Mouse (Mus musculus) olfactory bulb, adult 2 months (tissue): ENCODE results near the gene Dennd5b. TPM values are rescaled to one million over a fixed set of nuclear protein-coding genes. Genes with fewer than 3 reads are reported as not detected.
A peak's percentile ranks its signal among the peaks of the same experiment; 100 is the strongest.

Source experiments
- H3K27ac ChIP-seq: fragments of 200-500 bp; 2 replicates; pipeline ENCODE4 v1.5.1; 2012; ENCODE audit warnings: low read depth, low read length; ENCODE audit not compliant: insufficient read depth
- H3K4me1 ChIP-seq: fragments of 200-500 bp; 2 replicates; pipeline ENCODE4 v1.6.1; 2012; ENCODE audit warnings: low read length; ENCODE audit not compliant: control insufficient read depth, insufficient read depth
- H3K4me3 ChIP-seq: fragments of 200-500 bp; 2 replicates; pipeline ENCODE4 v1.5.1; 2012; ENCODE audit warnings: mild to moderate bottlenecking, low read depth, low read length, moderate library complexity; ENCODE audit not compliant: insufficient read depth
- CTCF ChIP-seq: fragments of 200-500 bp; IDR thresholded peaks from 2 replicates; pipeline ENCODE4 v1.5.1; 2012; ENCODE audit warnings: low read depth, mild to moderate bottlenecking, low read length, moderate library complexity; ENCODE audit not compliant: insufficient read depth
- POLR2A ChIP-seq: fragments of 200-500 bp; IDR thresholded peaks from 2 replicates; pipeline ENCODE4 v1.6.1; 2012; ENCODE audit warnings: mild to moderate bottlenecking, low read depth, low read length, moderate library complexity; ENCODE audit not compliant: insufficient read depth
- WGBS: fragments of 180-500 bp; shearing (Covaris S2); methylation state at CpG from one replicate; pipeline ENCODE4 v1.1.7; 2018; 5-methylcytosine and 5-hydroxymethylcytosine counted together
- polyA plus RNA-seq: library from polyadenylated mRNA; stranded (reverse); fragments of >200 nt; gene quantifications from 2 replicates; pipeline ENCODE4 v1.2.4, GENCODE M21; 2012; ENCODE audit warnings: low replicate concordance; ENCODE audit not compliant: missing spikeins, insufficient read depth, insufficient read length

The Dennd5b gene
- polyA plus RNA-seq, 1 experiment: 30.8 TPM

DNA sequence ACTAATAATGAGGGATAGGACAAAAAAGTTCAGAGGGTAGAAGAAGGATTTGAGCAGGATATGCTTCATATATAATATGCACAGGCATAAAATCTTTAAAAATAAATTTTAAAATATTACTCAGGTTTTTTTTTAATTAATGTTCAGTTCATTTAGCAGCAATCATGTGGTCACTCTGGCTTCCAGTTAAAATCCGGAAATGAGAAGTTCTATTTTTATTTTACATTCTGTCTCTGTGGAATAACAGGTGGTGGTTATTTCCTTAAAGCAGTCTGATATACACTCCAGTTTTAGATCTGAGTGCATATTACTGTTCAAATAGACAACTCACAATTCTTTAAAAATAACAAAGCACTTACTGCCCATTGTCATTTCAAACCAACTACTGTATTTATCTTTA is 6.9 kb downstream of the Dennd5b start:
- TF ChIP-seq CTCF: no peak
- TF ChIP-seq POLR2A: no peak
- 47% methylated on average over 1 of the region's 1 CpGs for WGBS
- no peaks in the 10 kb centered on the region for H3K4me1 ChIP-seq

DNA sequence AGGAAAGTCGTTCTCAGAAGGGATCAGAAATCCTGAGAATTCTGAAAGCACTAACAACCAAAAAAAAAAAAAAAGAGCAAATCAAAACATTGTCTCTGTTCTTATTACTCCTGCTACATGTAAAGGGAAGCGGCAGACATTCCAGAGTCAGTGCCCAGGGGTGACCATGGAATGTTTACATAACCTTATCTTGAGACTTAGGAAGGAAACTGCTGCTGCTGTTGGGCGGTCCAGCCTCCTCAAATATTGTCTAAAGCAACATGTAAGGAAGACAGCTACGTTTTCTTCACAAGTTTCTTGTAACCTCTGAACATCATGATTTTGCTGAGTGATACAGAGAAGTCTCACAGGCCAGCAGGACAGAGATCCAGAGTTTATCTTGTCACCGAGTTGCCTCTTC is 8.0 kb downstream of the Dennd5b start:
- H3K27ac ChIP-seq: no peak overlapping the region
- H3K4me3 ChIP-seq: no peak overlapping the region
- H3K4me1 ChIP-seq: no peaks in the 10 kb centered on the region
- TF ChIP-seq POLR2A (no peak), CTCF (no peak)
- WGBS: 69% methylated on average over 5 of the region's 5 CpGs

More for the DNA sequence above, 6.9 kb downstream of the Dennd5b start:
- no peak overlapping the region for H3K4me3 ChIP-seq
- no peak overlapping the region for H3K27ac ChIP-seq

DNA sequence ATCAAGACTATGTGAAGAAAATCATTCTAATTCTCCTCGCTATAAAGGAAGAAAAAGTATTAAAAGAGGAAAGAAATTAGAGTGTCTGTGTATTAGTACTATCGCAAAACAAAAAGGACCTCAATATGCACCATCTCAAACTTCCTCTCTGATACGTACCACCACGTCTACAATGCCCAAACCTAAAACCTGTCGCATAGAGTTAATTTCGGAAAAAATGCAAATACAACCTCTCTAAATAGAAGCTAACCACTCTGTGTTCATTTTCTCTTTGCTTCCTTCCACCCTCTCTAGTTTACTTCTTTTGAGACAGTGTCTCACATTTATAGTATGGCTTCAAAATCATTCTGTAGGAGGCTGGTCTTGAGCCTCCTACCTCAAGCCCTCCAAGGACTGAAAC is 9.1 kb downstream of the Dennd5b start:
- TF ChIP-seq POLR2A: no peak
- Histone ChIP-seq H3K4me3 (no peak overlapping the region), H3K27ac (no peak overlapping the region), H3K4me1 (no peaks in the 10 kb centered on the region)
- WGBS: 95% methylated on average over 6 of the region's 6 CpGs

DNA sequence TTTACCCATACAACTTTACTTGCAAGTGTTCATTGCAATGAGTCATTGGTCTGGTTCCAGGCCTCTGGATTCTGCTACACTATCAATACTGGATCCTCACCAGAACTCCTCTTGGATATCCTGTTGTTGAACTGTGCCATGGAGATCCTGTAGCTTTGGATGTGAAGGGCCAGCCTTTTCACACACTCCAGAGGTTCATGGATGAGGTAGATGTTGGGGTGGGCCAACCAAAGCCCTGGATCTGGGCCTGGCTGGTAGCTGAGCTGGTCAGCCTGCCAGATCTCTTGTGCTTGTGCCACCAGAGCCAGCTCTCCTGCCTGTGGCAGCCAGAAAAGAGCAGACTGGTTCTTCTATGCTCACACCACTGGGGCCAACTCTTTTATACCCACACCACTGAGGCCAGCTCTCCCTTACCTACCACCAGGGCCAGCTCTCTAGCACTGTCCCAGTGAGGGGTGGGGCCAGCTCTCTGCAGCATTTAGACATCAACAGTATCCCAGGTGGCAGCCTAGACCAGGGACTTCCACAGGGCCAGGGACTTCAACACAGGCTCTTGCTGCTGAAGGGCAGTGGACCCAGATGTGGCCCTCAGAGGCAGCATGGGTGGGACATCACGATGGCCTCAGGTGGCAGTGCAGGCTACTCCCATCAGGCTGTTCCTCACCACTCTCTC is 24.2 kb downstream of the Dennd5b start:
- WGBS: 92% methylated on average over 1 of the region's 1 CpGs
- Histone ChIP-seq H3K27ac (no peak overlapping the region), H3K4me3 (no peak overlapping the region), H3K4me1 (no peaks in the 10 kb centered on the region; the same call in 1 of the 2 replicates)
- no peak for TF ChIP-seq CTCF
- no peak for TF ChIP-seq POLR2A

DNA sequence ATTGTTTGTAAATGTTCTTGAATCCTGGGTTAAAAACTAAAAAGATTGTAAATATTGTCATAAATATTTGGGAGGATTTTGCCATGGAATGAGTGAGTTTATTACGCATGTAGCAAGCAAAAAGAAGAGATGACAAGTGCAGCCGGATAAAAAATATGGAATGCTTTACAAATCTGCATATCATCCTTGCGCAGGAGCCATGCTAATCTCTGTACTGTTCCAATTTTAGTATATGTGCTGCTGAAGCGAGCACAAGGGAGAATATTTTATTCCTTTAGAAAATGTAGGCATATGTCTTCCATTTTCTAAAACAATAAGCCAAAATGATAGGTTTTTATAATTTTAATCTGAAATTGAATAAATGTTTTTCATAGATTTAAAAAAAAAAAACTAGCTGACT is 27.6 kb downstream of the Dennd5b start:
- Histone ChIP-seq H3K4me3 (no peak overlapping the region), H3K27ac (no peak overlapping the region), H3K4me1 (peaks cover 3% of the 10 kb centered on the region; the same call in 1 of the 2 replicates)
- WGBS: 93% methylated on average over 4 of the region's 4 CpGs
- TF ChIP-seq POLR2A (no peak), CTCF (no peak)

DNA sequence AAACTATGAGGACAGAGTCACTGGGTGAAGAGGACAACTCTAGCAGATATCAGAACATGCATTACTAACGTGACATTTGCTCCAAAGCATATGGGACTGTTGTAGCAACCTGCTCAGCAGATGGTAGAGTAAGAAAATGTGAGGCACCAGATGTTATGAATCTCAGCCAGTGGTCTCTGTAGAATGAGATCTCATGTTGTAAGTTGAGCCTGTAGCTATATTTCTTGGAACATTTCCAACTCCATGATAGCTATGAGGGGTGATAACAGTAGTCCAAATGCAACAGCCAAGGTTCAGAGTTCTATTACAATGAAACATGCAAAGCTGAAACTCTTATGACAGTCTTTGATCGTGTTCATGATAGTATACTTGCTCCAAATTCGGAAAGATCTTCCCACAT is 28.6 kb downstream of the Dennd5b start:
- 82% methylated on average over 3 of the region's 3 CpGs for WGBS
- H3K4me3 ChIP-seq: no peak overlapping the region
- H3K4me1 ChIP-seq: peaks cover 5% of the 10 kb centered on the region; the same call in 1 of the 2 replicates
- H3K27ac ChIP-seq: no peak overlapping the region
- TF ChIP-seq POLR2A (no peak), CTCF (no peak)

DNA sequence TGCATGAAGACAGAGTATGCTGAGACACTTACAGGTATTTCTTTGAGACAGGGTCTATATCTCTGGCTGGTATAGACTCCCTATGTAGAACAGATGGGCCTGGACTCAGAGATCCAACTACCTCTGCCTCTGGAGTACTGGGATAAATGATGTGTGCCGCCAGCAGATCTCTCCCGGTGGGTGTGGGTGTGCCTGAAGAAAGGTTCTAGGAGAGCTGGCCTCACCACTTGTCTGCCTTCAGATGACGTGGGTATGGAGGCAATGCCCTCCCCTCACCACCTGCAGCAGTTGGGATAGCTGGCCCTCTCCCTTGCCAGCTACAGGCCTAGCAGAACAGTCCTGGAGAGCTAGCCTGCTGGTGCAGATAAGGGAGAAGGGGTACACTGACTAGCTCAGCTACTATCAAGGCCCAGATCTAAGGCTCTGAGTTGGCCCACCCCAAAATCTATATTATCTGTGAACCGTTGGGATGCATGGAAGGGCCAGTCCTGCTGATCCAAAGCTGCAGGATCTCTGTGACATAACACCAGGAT is 30.8 kb downstream of the Dennd5b start:
- H3K4me1 ChIP-seq: peaks cover 5% of the 10 kb centered on the region; the same call in 1 of the 2 replicates
- 67% methylated on average over 4 of the region's 4 CpGs for WGBS
- no peak overlapping the region for H3K27ac ChIP-seq
- no peak overlapping the region for H3K4me3 ChIP-seq
- TF ChIP-seq CTCF (no peak), POLR2A (no peak)

DNA sequence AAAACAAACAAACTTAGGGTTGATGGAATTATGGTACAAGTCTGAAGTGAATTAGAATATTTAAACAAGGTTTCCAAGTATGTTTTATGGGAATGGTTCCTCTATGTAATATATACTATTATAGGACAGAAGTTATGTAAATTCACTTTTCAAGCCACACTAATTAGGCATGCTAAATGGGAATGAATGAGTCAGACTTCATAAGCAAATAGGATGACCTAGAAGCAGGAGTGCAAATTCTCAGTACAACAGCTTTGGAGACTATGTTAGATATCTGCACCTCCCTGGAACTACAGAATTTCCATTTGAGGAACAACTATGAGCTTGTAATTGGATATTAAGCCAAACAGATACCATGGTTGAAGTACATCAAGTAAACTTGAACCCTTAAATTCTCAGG is 38.1 kb downstream of the Dennd5b start:
- TF ChIP-seq CTCF (no peak), POLR2A (no peak)
- Histone ChIP-seq H3K4me3 (no peak overlapping the region), H3K4me1 (peaks cover 9% of the 10 kb centered on the region), H3K27ac (no peak overlapping the region)

DNA sequence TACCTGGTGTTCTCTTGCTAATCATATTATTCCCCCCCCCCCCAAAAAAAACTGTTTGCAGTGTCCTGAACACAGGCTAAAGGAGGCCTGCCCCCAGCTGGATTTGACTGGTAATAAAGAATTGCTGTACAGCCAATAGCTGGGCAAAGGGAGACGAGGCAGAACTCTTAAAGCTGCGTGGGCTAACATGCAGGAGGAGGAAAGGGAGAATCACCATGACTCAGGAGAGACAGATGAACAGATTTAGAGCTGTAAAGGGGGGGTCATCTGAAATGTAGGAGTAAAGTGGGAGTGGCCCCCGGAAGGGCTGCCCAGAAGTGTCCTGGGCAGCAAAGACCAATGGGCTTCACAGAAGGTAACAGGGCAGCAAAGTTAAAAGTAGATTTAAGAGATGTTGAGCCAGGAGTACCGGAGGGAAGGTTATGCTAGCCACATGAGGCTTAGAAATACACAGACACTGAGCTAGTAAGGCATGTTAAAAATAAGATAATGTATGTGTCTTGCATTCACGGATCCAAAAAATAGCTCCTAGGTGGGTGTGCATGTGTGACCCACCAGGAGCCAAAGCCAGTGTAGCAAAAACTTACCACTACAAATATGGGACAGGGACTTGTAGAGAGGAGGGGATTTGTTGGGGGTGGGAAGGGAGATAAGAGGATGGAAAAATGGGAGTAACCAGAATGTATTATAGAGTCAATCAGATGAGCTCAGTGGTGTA is 40.7 kb downstream of the Dennd5b start:
- H3K27ac ChIP-seq: peak overlapping the region; percentile 87
- TF ChIP-seq CTCF: no peak
- TF ChIP-seq POLR2A: no peak
- WGBS: 44% methylated on average over 5 of the region's 5 CpGs
- H3K4me3 ChIP-seq: no peak overlapping the region; the same call in 1 of the 2 replicates
- peaks cover 6% of the 10 kb centered on the region for H3K4me1 ChIP-seq
